Mouse (Mus musculus) brown adipose tissue, adult 24 weeks (tissue): ENCODE data around the gene Lmna. TPM values are rescaled to one million over a fixed set of nuclear protein-coding genes. Genes with fewer than 3 reads are reported as not detected.
A peak's percentile ranks its signal among the peaks of the same experiment; 100 is the strongest.

Experiments
- H3K27ac ChIP-seq: fragments of 200-500 bp; replicated peaks from 2 replicates; pipeline ENCODE4 v1.5.1; 2012; ENCODE audit warnings: low read depth, mild to moderate bottlenecking, low read length
- H3K4me1 ChIP-seq: fragments of 200-500 bp; 2 replicates; pipeline ENCODE4 v1.6.1; 2012; ENCODE audit warnings: low read length, mixed read lengths; ENCODE audit not compliant: control insufficient read depth, insufficient read depth, insufficient read length
- H3K4me3 ChIP-seq: fragments of 200-500 bp; 2 replicates; pipeline ENCODE4 v1.5.1; 2012; ENCODE audit warnings: low read depth, mild to moderate bottlenecking, low read length, moderate library complexity; ENCODE audit not compliant: insufficient read depth
- polyA plus RNA-seq: library from polyadenylated mRNA; stranded (reverse); fragments of >200 nt; gene quantifications from 2 replicates; pipeline ENCODE4 v1.2.4, GENCODE M21; 2012; ENCODE audit not compliant: missing spikeins, insufficient read depth, insufficient read length

Lmna gene
- polyA plus RNA-seq, 1 experiment: 35.7 TPM

DNA sequence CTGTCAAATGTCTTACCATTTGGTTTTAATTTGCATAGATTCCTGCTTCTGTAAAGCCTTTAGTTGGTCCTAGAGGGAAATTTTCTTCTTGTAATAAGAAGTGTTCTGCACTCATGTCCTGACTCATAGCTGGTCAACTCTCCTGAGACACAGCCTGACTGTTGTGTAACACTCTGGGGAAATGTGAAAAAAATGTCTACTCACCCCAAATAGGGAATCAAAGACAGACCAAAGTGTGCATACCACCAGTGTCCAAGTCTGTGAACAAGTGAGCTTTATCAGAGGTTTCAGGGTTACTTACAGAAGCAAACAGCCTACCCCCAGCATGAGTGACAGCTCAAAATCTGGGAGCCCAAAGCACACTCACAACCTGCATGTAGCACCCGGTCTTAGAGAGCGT, 44.6 kb downstream of the Lmna start:
- no peak overlapping the region for H3K4me3 ChIP-seq

GRCm38 (mm10) chr3:88464425-88464824, 45.3 kb downstream of the Lmna start:
- Histone ChIP-seq H3K27ac (peak overlapping the region; percentile 67), H3K4me3 (no peak overlapping the region), H3K4me1 (peaks cover 11% of the 10 kb centered on the region)

More for the DNA sequence above, 44.6 kb downstream of the Lmna start:
- peaks cover 11% of the 10 kb centered on the region for H3K4me1 ChIP-seq
- peak overlapping the region; percentile 59 for H3K27ac ChIP-seq

GRCm38 (mm10) chr3:88460983-88461696, 48.6 kb downstream of the Lmna start, which contains the start of gene Sema4a:
Gene Sema4a, minus strand, starts transcription at chr3:88461182.
- Histone ChIP-seq H3K4me3 (no peak within 1 kb of the TSS), H3K4me1 (peaks cover 16% of the 10 kb centered on the region), H3K27ac (peak within 1 kb of the TSS; percentile 49)

DNA sequence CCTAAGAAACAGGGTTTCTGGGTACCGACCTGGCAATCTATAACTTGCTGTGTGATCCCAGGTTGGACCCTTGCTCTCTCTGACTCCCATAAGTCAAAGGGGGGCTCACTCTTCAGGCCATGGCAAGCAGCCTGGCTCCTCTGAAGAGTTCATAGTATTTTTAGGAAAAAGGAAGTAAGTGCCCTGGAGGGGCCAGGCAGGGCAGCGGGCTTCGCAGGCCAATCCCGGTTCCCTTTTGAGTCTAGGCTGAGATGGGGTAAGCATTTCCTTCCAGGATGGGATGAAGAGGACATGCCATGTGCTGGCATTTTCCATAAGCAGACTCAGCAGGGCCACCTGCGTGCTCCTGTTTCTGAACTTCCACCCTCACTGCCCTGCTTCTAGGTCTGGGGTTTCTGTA, 49.7 kb downstream of the Lmna start:
- peak overlapping the region; percentile 53 for H3K27ac ChIP-seq
- peaks cover 16% of the 10 kb centered on the region for H3K4me1 ChIP-seq
- H3K4me3 ChIP-seq: no peak overlapping the region

- Histone ChIP-seq H3K27ac (no peak overlapping the region), H3K4me3 (no peak overlapping the region), H3K4me1 (peaks cover 12% of the 10 kb centered on the region)
These were observed 51.0 kb downstream of the Lmna start for GRCm38 (mm10) chr3:88458778-88459219.

DNA sequence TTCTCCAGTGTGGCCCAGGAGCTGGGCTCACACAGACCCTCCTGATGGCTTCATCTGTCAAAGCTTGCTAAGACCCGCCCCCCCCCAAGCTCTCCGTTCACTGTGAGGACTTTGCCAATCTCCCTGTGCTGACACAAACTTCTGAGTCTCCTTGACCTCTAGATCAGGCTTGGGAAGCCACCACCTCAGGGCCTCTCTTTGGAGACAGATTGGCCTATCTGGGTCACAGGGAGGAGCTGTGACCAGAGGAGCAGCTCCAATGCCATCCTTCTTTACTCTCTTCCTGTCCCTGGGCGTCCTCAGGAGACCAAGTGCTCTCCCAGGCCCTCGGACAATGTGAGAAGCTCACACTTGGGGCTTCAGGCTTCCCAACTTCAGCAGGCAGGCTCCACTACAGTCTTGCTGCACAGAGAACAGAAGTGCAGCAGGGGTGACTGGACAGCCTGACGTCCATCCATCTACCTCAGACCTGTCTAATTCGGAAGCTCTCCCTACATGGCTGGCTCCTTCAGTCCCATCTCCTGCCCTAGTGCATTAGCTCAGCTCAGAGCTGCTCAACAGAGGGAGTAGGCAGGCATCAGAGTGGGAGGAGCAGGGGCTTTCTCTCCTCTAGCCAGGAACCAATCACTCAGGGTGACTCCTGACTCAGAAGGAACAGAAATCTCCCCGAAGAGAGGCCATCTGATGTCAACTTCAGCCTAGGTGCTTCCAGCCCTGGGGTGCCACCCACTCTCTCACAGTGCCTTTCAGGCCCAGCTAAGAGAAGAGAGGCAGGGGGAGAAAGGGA, 52.8 kb downstream of the Lmna start:
- Histone ChIP-seq H3K4me3 (no peak overlapping the region), H3K4me1 (peaks cover 12% of the 10 kb centered on the region), H3K27ac (no peak overlapping the region)

DNA sequence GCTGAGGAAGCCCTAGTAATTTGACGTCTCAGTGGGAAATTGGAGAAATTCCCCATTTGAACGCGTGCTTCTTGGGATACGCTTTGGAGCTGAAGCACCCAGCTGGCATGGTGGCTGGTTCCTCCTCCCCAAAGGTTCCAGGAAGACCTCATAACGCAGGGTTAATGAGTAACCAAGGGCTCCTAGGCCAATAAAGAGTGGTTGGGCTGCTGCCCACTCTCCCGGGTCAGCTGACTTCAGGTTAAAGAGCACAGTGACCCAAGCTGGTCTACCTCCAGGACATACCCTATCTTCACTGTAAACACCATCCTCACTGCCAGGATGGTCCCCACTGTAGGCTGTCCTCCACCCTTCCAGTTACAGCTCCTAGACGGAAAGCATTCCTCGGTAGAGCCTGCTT, 53.4 kb downstream of the Lmna start:
- H3K27ac ChIP-seq: no peak overlapping the region
- peaks cover 10% of the 10 kb centered on the region for H3K4me1 ChIP-seq
- no peak overlapping the region for H3K4me3 ChIP-seq

- H3K4me3 ChIP-seq: no peak overlapping the region
- H3K27ac ChIP-seq: no peak overlapping the region
- peaks cover 5% of the 10 kb centered on the region for H3K4me1 ChIP-seq
These were observed 54.0 kb downstream of the Lmna start for GRCm38 (mm10) chr3:88455588-88456264.

GRCm38 (mm10) chr3:88454762-88455587, 54.8 kb downstream of the Lmna start:
- Histone ChIP-seq H3K27ac (peak overlapping the region; percentile 46), H3K4me1 (peaks cover 5% of the 10 kb centered on the region), H3K4me3 (peak overlapping the region; percentile 32; the same call in 1 of the 2 replicates)

- peak overlapping the region; percentile 46 for H3K27ac ChIP-seq
- H3K4me1 ChIP-seq: peaks cover 5% of the 10 kb centered on the region
- H3K4me3 ChIP-seq: peak overlapping the region; percentile 32
These were observed 55.8 kb downstream of the Lmna start for GRCm38 (mm10) chr3:88453986-88454385.

- Histone ChIP-seq H3K4me3 (0 out of 2 replicates have a peak overlapping the region, but pooled peaks have one; percentile 7), H3K4me1 (peaks cover 6% of the 10 kb centered on the region), H3K27ac (no peak overlapping the region)
These were observed 56.4 kb downstream of the Lmna start for GRCm38 (mm10) chr3:88453369-88453768.

DNA sequence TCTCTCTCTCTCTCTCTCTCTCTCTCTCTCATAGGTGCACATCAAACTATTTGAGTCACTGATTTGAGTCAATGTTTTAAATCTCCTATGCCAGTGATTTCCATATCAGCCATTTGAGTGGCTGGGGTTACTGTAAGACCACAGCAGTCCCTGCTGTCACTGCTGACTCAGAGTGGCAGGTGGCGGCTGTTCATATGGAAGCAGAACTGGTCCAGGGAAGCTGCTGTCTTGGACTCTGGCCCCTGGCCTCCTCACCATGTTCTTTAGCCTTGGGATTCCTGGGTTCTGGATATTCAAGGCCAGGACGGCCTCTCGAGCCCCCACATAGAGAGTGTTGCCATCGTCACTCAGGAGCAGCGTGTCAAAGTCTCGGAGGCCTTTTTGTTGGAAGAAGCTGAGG, 57.0 kb downstream of the Lmna start:
- Histone ChIP-seq H3K4me3 (no peak overlapping the region), H3K27ac (no peak overlapping the region), H3K4me1 (peaks cover 8% of the 10 kb centered on the region)

- Histone ChIP-seq H3K4me1 (peaks cover 8% of the 10 kb centered on the region), H3K4me3 (no peak overlapping the region), H3K27ac (no peak overlapping the region)
These were observed 57.5 kb downstream of the Lmna start for GRCm38 (mm10) chr3:88452246-88452645.

DNA sequence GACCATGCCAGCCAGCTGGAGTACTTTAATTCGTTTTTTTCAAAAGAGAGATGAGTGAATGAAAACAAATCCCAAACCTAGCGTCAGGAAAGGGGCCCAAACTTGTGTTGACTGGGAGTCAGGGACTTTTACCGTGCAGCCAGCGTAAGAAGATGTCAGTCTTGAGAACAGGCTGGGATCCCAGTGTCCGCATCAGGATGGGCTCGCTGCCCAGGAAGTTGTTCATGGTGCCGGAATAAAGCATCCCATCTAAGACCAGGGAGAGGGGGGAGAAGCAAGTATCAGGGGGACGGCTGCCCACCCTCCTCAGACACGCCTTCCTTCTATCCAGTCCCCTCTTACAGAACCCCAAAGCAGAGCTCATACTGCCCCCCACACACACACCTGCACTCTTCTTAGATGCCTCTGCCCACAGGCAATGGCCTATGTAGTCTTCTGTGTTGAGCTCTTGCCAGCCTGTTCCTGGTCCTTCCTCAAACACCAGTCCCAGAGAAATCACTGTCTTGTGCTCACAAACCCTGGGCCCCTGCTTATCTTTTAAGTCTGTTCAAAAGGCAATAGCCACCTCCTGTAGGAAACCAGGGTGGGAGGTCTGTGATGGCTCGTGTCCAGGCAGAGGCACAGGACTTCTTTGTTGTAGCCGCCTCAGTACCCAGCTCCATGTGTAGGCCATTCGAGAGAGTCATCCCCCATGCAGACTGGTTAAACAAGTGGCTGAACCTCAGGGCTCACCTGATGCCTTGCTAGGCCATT, 59.2 kb downstream of the Lmna start:
- H3K4me3 ChIP-seq: no peak overlapping the region
- no peak overlapping the region for H3K27ac ChIP-seq
- peaks cover 3% of the 10 kb centered on the region; the same call in 1 of the 2 replicates for H3K4me1 ChIP-seq
